7 mouse cellular contexts compared by ENCODE assay signal in the genomic region with DNA sequence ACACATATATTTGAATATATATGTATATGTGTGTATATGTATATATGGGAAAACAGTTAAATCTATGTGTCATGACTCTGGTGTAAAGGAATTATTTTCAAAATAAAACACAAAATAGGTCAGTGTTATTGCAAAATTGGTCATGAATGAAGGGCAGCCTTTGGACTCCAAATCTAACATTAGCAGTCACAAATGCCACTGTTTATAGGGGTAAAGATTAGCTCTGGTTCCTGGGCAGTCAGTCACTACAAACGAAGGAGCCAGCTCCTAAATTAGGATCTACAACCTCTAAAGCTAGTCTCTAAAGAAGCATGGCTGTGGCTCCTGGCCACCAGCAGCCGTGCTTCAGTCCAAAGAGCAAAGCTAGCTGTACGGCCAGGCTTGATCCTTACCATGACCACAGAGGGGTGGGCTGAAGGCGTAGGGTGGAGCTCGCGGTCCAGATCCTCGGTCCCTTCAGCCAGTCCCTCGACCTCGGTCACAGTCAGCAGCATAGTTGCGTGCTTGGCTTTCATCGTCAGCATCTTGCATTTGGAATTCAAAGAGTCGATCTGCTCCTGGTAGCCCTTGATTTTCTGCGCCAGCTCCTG.
DNase-seq lines count a peak whose midpoint lies in the region; ATAC-seq and TF ChIP-seq lines count a peak whose summit lies in the region.

No protein-coding gene starts in this region.

- H3K4me2 ChIP-seq in lung, postnatal 0 days (replicated peaks; ENCODE audit: low read depth, low read length), result peak overlapping the region; percentile 54
- H3K4me2 ChIP-seq in kidney, postnatal 0 days (ENCODE audit: low read length), result peak overlapping the region; percentile 55
- peak overlapping the region; percentile 58 for H3K4me2 ChIP-seq in midbrain, embryonic 15.5 days

- no peaks in the 10 kb centered on the region for H3K27me3 ChIP-seq in lung, postnatal 0 days (replicated peaks; ENCODE audit: insufficient read depth, low read length)
- H3K27me3 ChIP-seq in kidney, postnatal 0 days (ENCODE audit: insufficient read depth, low read length), result no peaks in the 10 kb centered on the region
- no peaks in the 10 kb centered on the region for H3K27me3 ChIP-seq in midbrain, embryonic 15.5 days (replicated peaks)

- peak; percentile 37 for ATAC-seq in lung, postnatal 0 days
- ATAC-seq in erythroblast, adult 5-6 weeks (replicated peaks; ENCODE audit: low FRiP score, poor library complexity, severe bottlenecking), result peak; percentile 84
- ATAC-seq in kidney, postnatal 0 days (replicated peaks; ENCODE audit: low FRiP score, low read depth), result peak; percentile 82
- ATAC-seq in midbrain, embryonic 15.5 days (replicated peaks), result peak; percentile 90
- no peak for ATAC-seq in inflammation-experienced regulatory T-cells, adult 6 months

- H3K9me3 ChIP-seq in lung, postnatal 0 days (ENCODE audit: low read length), result no peaks in the 10 kb centered on the region
- no peaks in the 10 kb centered on the region for H3K9me3 ChIP-seq in kidney, postnatal 0 days (replicated peaks; ENCODE audit: low read length)
- no peaks in the 10 kb centered on the region for H3K9me3 ChIP-seq in midbrain, embryonic 15.5 days

- no peak overlapping the region for H3K9ac ChIP-seq in lung, postnatal 0 days (replicated peaks; ENCODE audit: low read depth)
- H3K9ac ChIP-seq in kidney, postnatal 0 days (ENCODE audit: low read depth, low read length), result peak overlapping the region; percentile 39
- peak overlapping the region; percentile 55 for H3K9ac ChIP-seq in midbrain, embryonic 15.5 days

- H3K27ac ChIP-seq in lung, postnatal 0 days (ENCODE audit: low read length), result no peak overlapping the region
- H3K27ac ChIP-seq in kidney, postnatal 0 days, result peak overlapping the region; percentile 79
- peak overlapping the region; percentile 92 for H3K27ac ChIP-seq in midbrain, embryonic 15.5 days

- no peak for TF ChIP-seq CTCF in lung, postnatal 0 days (IDR thresholded peaks at IDR 0.05)
- TF ChIP-seq CTCF in kidney, postnatal 0 days (IDR thresholded peaks at IDR 0.05; ENCODE audit: low read depth), result no peak

- peak overlapping the region; percentile 28 for H3K4me3 ChIP-seq in lung, postnatal 0 days (ENCODE audit: low read depth, low read length)
- peak overlapping the region; percentile 34 for H3K4me3 ChIP-seq in kidney, postnatal 0 days (replicated peaks; ENCODE audit: low read depth, low read length)
- H3K4me3 ChIP-seq in midbrain, embryonic 15.5 days, result peak overlapping the region; percentile 53

- 8% methylated on average over 13 of the region's 13 CpGs for WGBS in lung, postnatal 0 days
- 1% methylated on average over 13 of the region's 13 CpGs for whole genome bisulfite sequencing in kidney, postnatal 0 days
- WGBS in midbrain, embryonic 15.5 days, result under 1% methylated on average over 13 of the region's 13 CpGs

- DNase-seq in lung, postnatal 0 days (ENCODE audit: low spot score), result no peak
- DNase-seq in lung, postnatal 25 days (ENCODE audit: low spot score), result no peak
- peak; percentile 71 for DNase-seq in kidney, postnatal 0 days (ENCODE audit: low spot score)
- DNase-seq in frontal cortex, postnatal 25 days (ENCODE audit: low spot score in 2 of 2), result no peak

- H3K4me1 ChIP-seq in lung, postnatal 0 days (ENCODE audit: insufficient read depth, low read depth, low read length), result no peaks in the 10 kb centered on the region
- no peaks in the 10 kb centered on the region for H3K4me1 ChIP-seq in kidney, postnatal 0 days (replicated peaks; ENCODE audit: insufficient read depth, low read length)
- peaks cover 10% of the 10 kb centered on the region; the same call in 1 of the 2 replicates for H3K4me1 ChIP-seq in midbrain, embryonic 15.5 days

- TF ChIP-seq EP300 in lung, postnatal 0 days (IDR thresholded peaks at IDR 0.05), result no peak

- H3K36me3 ChIP-seq in lung, postnatal 0 days (ENCODE audit: insufficient read depth, low read length), result no peaks in the 10 kb centered on the region
- no peaks in the 10 kb centered on the region for H3K36me3 ChIP-seq in kidney, postnatal 0 days (ENCODE audit: insufficient read depth, low read length)
- H3K36me3 ChIP-seq in midbrain, embryonic 15.5 days (replicated peaks), result no peaks in the 10 kb centered on the region
